Mouse (Mus musculus): Measurements from ENCODE around the gene Aldoc. TPM values are rescaled to one million over a fixed set of nuclear protein-coding genes. Genes with fewer than 3 reads are reported as not detected.
"Not testable (repeated sequence)": the region's sequence is repeated elsewhere in the genome, so short reads cannot be mapped to it uniquely, and the experiment has no call there.

Aldoc gene
- 1.5 and 1.6 TPM in 2 replicates for polyA plus RNA-seq (2016; fragmentation: Nextera tagmentation; extraction: Ambion mirVana)

GRCm38 (mm10) chr11:78322860-78323259 lies at the start of gene Aldoc:
Gene Aldoc (plus strand): TSS chr11:78322968.
- Histone ChIP-seq H3K27ac (replicated peaks) (no peak within 1 kb of the TSS), H3K4me1 (peaks cover 11% of the 10 kb centered on the region), H3K27me3 (ENCODE audit: low read depth, poor library complexity, severe bottlenecking) (no peaks in the 10 kb centered on the region), H3K9me3 (replicated peaks) (no peaks in the 10 kb centered on the region), H3K4me3 (0 out of 2 replicates have a peak within 1 kb of the TSS, but pooled peaks have one; percentile 18), H3K36me3 (peaks cover 78% of the 10 kb centered on the region)
- 5% methylated on average over 15 of the region's 15 CpGs for WGBS
- peak; percentile 33 for DNase-seq (ENCODE audit: low spot score)

DNA sequence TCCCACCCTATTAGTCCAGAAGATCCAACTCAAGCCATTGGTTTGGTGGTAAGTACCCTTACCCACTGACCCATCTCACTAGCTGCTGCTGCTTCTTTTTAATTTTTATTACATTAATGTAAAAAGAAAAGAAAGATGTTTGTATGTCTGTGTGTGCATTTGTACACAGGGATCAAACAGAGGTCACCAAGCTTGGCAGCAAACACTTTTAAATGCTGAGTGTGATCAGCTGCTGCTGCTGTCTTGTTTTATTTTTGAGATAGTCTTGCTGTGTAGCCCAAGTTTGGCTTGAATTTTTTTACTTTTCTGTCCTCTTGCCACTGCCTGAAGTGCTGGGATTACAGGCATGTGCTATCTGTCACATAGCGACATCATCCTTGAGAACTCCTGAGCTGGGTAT lies 47.2 kb upstream of the Aldoc start:
- H3K4me3 ChIP-seq, result no peak overlapping the region
- no peak overlapping the region for H3K27ac ChIP-seq (replicated peaks)
- WGBS, result 98% methylated on average over 1 of the region's 1 CpGs
- H3K36me3 ChIP-seq, result peaks cover 100% of the 10 kb centered on the region
- H3K4me1 ChIP-seq, result no peaks in the 10 kb centered on the region
- H3K9me3 ChIP-seq (replicated peaks), result no peaks in the 10 kb centered on the region
- H3K27me3 ChIP-seq (ENCODE audit: low read depth, poor library complexity, severe bottlenecking), result no peaks in the 10 kb centered on the region
- DNase-seq (ENCODE audit: low spot score), result no peak

DNA sequence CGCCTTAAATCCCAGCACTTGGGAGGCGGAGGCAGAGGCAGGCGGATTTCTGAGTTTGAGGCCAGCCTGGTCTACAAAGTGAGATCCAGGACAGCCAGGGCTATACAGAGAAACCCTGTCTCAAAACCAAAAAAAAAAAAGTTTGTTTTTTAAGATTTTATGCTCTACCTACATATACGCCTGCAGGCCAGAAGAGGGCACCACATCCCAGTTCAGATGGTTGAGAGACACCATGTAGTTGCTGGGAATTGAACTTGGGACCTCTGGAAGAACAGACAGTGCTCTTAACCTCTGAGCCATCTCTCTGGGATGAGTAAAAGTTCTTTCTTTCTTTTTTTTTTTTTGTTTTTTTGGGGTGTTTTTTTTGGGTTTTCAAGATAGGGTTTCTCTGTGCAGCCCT lies 46.6 kb upstream of the Aldoc start:
- not testable (repeated sequence) for H3K27ac ChIP-seq (replicated peaks); H3K9me3 ChIP-seq (replicated peaks); H3K4me1 ChIP-seq; H3K27me3 ChIP-seq (ENCODE audit: low read depth, poor library complexity, severe bottlenecking); H3K4me3 ChIP-seq; DNase-seq (ENCODE audit: low spot score)
- WGBS, result 92% methylated on average over 4 of the region's 4 CpGs
- H3K36me3 ChIP-seq, result peaks cover 100% of the 10 kb centered on the region

- H3K4me1 ChIP-seq, result no peaks in the 10 kb centered on the region
- no peak overlapping the region for H3K27ac ChIP-seq (replicated peaks)
- H3K36me3 ChIP-seq, result peaks cover 100% of the 10 kb centered on the region
- no peak for DNase-seq (ENCODE audit: low spot score)
- H3K27me3 ChIP-seq (ENCODE audit: low read depth, poor library complexity, severe bottlenecking), result no peaks in the 10 kb centered on the region
- 93% methylated on average over 7 of the region's 7 CpGs for WGBS
- no peaks in the 10 kb centered on the region for H3K9me3 ChIP-seq (replicated peaks)
- no peak overlapping the region for H3K4me3 ChIP-seq
Measured at GRCm38 (mm10) chr11:78278853-78279252, 43.9 kb upstream of the Aldoc start.

DNA sequence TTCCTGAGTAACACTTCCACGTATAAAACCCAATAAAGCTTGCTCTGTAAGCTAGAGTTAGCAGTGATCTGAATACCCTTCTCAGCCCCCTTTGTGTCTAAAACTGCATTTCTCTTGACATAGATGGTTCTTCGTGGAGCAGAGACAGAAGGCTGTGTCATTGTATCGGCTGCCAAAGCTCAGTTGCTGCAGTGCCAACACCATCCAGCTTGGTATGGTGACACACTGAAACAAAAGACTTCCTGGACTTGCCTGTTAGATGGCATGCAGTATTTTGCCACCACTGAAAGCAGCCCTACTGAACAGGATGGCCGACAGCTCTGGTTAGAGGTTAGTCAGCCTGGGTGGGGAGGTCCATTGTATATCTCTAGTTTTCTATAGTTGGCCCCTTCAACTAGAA lies 43.2 kb upstream of the Aldoc start:
- Histone ChIP-seq H3K4me1 (no peaks in the 10 kb centered on the region), H3K9me3 (replicated peaks) (no peaks in the 10 kb centered on the region), H3K4me3 (no peak overlapping the region), H3K27ac (replicated peaks) (no peak overlapping the region), H3K27me3 (ENCODE audit: low read depth, poor library complexity, severe bottlenecking) (no peaks in the 10 kb centered on the region), H3K36me3 (peaks cover 100% of the 10 kb centered on the region)
- WGBS, result 96% methylated on average over 4 of the region's 4 CpGs
- no peak for DNase-seq (ENCODE audit: low spot score)

- no peak for DNase-seq (ENCODE audit: low spot score)
- no peaks in the 10 kb centered on the region for H3K4me1 ChIP-seq
- WGBS, result 89% methylated on average over 7 of the region's 7 CpGs
- peaks cover 95% of the 10 kb centered on the region for H3K36me3 ChIP-seq
- no peaks in the 10 kb centered on the region for H3K27me3 ChIP-seq (ENCODE audit: low read depth, poor library complexity, severe bottlenecking)
- H3K4me3 ChIP-seq, result no peak overlapping the region
- no peak overlapping the region for H3K27ac ChIP-seq (replicated peaks)
- H3K9me3 ChIP-seq (replicated peaks), result no peaks in the 10 kb centered on the region
Measured at GRCm38 (mm10) chr11:78289146-78289763, 33.5 kb upstream of the Aldoc start.

GRCm38 (mm10) chr11:78290654-78291053 lies 32.1 kb upstream of the Aldoc start, which contains the start of gene BC030499:
Gene BC030499 (plus strand): TSS chr11:78290841.
- Histone ChIP-seq H3K36me3 (peaks cover 88% of the 10 kb centered on the region), H3K9me3 (replicated peaks) (no peaks in the 10 kb centered on the region), H3K4me3 (no peak within 1 kb of the TSS), H3K27ac (replicated peaks) (no peak within 1 kb of the TSS), H3K4me1 (no peaks in the 10 kb centered on the region), H3K27me3 (ENCODE audit: low read depth, poor library complexity, severe bottlenecking) (no peaks in the 10 kb centered on the region)
- no peak for DNase-seq (ENCODE audit: low spot score)
- 94% methylated on average over 4 of the region's 4 CpGs for WGBS

DNA sequence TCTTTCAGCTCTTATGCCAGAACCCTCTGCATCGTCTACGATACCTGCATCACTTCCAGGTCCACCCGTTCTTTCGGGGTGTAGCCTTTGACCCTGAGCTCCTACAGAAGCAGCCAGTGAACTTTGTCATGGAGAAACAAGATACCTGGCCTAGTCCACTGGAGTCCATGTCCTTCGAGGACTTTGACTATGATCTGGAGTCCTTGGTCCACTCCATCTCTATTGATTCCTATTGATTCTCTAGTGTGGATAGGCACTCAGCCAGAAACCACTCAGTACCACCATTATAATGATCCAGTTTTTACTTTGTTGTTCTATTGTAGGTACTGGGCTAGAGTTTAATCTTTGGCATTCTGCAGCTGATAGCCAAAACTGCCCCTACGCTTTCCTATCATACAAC lies 28.2 kb upstream of the Aldoc start:
- no peaks in the 10 kb centered on the region for H3K27me3 ChIP-seq (ENCODE audit: low read depth, poor library complexity, severe bottlenecking)
- WGBS, result 91% methylated on average over 6 of the region's 6 CpGs
- no peaks in the 10 kb centered on the region for H3K4me1 ChIP-seq
- H3K4me3 ChIP-seq, result no peak overlapping the region
- H3K36me3 ChIP-seq, result peaks cover 49% of the 10 kb centered on the region
- H3K9me3 ChIP-seq (replicated peaks), result no peaks in the 10 kb centered on the region
- no peak for DNase-seq (ENCODE audit: low spot score)
- no peak overlapping the region for H3K27ac ChIP-seq (replicated peaks)

DNA sequence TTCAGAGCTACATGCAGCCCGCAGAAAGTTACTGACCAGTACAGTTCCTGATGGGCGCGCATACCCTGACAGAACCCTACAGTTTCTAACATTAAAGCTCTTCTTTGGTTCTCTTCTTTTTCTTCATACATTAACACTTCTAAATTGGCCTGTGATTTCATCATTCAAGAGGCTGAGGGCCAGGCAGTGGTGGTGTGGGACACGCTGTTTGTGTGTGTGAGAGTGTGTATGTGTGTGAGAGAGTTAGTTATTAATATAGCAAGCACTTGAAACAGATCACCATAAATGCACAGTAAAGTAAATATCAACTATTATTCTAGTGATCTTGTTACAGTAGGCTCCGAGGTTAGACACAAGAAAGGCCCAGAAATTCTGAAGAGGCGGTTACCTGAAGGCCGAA lies 21.9 kb upstream of the Aldoc start:
- Histone ChIP-seq H3K4me3 (peak overlapping the region; percentile 91), H3K4me1 (peaks cover 23% of the 10 kb centered on the region), H3K27ac (replicated peaks) (peak overlapping the region; percentile 95), H3K9me3 (replicated peaks) (no peaks in the 10 kb centered on the region), H3K36me3 (peaks cover 29% of the 10 kb centered on the region), H3K27me3 (ENCODE audit: low read depth, poor library complexity, severe bottlenecking) (no peaks in the 10 kb centered on the region)
- 76% methylated on average over 7 of the region's 7 CpGs for WGBS
- no peak for DNase-seq (ENCODE audit: low spot score)

DNA sequence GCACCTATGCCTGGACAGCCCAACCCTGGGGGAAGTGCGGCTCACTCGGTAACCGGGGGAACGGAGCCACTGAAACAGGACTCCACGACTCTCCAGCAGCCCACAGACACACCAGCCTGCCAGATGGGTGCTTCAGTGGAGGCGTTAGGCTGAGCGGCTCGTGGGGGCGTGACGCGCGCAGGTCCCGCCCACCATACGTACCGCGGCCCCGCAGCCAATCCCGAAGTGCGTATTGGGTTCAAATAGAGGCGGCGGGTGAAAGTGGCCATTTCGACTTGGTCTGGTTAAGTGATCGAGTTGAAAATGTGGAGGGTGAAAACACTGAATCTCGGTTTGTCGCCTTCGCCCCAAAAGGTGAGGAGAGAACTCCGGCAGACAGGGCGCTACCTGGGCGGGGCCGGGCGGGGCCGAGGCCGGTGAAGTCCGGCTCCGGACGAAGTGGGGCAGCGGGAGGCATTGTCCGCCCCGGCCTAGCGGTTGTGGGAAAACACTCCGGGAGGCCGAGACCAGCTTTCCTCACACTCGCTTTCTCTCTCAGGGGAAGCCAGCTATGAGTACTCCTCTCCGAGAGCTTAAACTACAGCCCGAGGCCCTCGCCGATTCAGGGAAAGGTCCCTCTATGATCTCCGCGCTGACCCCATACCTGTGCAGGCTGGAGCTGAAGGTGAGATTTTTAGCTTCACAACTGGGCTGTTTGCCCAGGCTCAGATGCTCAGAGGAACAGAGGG lies 21.2 kb upstream of the Aldoc start, which contains the start of gene Spag5:
TSS of gene Spag5 (plus strand) at position 173 of the 728 bp plus-strand sequence.
- WGBS, result under 1% methylated on average over 49 of the region's 49 CpGs
- H3K9me3 ChIP-seq (replicated peaks), result no peaks in the 10 kb centered on the region
- H3K27ac ChIP-seq (replicated peaks), result peak within 1 kb of the TSS; percentile 95
- DNase-seq (ENCODE audit: low spot score), result peak; percentile 91
- H3K36me3 ChIP-seq, result peaks cover 35% of the 10 kb centered on the region
- H3K27me3 ChIP-seq (ENCODE audit: low read depth, poor library complexity, severe bottlenecking), result no peaks in the 10 kb centered on the region
- H3K4me3 ChIP-seq, result peak within 1 kb of the TSS; percentile 91
- peaks cover 29% of the 10 kb centered on the region for H3K4me1 ChIP-seq

DNA sequence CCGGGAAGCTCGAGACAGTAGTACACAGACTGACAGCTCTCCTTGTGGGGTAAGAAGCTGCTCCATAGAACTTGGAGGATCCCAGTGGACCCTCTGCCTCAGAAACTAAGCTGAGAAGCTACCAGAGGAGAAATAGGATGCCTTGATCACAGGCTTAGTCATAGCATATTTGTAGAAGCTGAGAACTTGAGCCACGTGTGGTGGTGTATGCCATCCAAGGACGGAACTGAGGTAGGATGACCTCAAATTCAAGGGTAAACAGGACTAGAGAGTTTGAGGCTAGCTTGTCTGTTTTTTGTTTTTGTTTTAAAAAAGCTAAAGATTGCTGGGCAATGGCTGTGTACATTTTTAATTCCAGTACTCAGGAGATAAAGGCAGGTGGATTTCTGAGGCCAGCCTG lies 17.5 kb upstream of the Aldoc start:
- H3K27ac ChIP-seq (replicated peaks), result no peak overlapping the region
- peaks cover 34% of the 10 kb centered on the region for H3K4me1 ChIP-seq
- no peak overlapping the region for H3K4me3 ChIP-seq
- H3K27me3 ChIP-seq (ENCODE audit: low read depth, poor library complexity, severe bottlenecking), result no peaks in the 10 kb centered on the region
- H3K36me3 ChIP-seq, result peaks cover 72% of the 10 kb centered on the region
- no peaks in the 10 kb centered on the region for H3K9me3 ChIP-seq (replicated peaks)
- 91% methylated on average over 4 of the region's 4 CpGs for WGBS
- DNase-seq (ENCODE audit: low spot score), result no peak

DNA sequence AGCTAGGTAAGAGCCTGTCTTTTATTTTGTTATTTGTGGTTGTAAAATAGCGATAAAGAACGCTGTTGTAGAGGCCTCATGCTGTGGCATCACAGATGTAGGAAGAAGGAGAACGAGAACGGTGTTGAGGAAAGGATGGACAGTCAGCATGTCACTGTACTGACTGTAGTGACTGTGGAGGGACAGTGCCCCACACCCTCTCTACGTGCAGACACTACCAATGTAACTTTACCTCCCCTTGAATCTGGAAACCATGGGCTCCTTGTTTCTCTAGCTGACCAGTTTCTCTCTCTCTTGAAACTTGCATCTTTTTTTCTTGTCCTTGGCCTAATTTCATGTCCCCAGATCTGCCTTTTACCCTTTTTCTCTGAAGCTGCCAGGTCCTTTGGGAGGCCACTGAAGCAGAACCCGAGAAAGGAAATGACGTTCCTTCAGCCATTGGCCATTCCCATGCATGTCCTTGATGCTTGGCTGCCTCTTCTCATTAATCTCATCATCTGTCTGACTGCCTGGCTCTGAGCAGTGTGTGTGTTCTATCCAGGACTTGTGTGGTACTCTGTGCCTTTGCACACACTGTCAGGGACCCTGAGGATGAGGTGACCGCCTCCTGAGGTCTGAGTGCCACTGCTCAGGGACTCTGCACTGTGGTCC lies 11.8 kb upstream of the Aldoc start:
- 86% methylated on average over 8 of the region's 8 CpGs for WGBS
- no peaks in the 10 kb centered on the region for H3K9me3 ChIP-seq (replicated peaks)
- H3K36me3 ChIP-seq, result peaks cover 97% of the 10 kb centered on the region
- H3K27ac ChIP-seq (replicated peaks), result no peak overlapping the region
- H3K4me1 ChIP-seq, result peaks cover 10% of the 10 kb centered on the region
- DNase-seq (ENCODE audit: low spot score), result no peak
- H3K27me3 ChIP-seq (ENCODE audit: low read depth, poor library complexity, severe bottlenecking), result no peaks in the 10 kb centered on the region
- H3K4me3 ChIP-seq, result no peak overlapping the region

GRCm38 (mm10) chr11:78313662-78314061 lies 9.1 kb upstream of the Aldoc start:
- no peak for DNase-seq (ENCODE audit: low spot score)
- H3K27me3 ChIP-seq (ENCODE audit: low read depth, poor library complexity, severe bottlenecking), result no peaks in the 10 kb centered on the region
- H3K36me3 ChIP-seq, result peaks cover 98% of the 10 kb centered on the region
- H3K9me3 ChIP-seq (replicated peaks), result no peaks in the 10 kb centered on the region
- no peaks in the 10 kb centered on the region for H3K4me1 ChIP-seq
- H3K27ac ChIP-seq (replicated peaks), result no peak overlapping the region
- no peak overlapping the region for H3K4me3 ChIP-seq
- 100% methylated on average over 2 of the region's 2 CpGs for WGBS

All from midbrain, embryonic 10.5 days (tissue).